Mouse (Mus musculus) stomach, embryonic 16.5 days (tissue): Measurements from ENCODE around the gene Fance. TPM values are rescaled to one million over a fixed set of nuclear protein-coding genes. Genes with fewer than 3 reads are reported as not detected.

ENCODE experiments used
- ATAC-seq: fragments of 200-750 bp; cut with Nextera tagmentation; 2 replicates; pipeline ENCODE4 v1.8.0; 2017; ENCODE audit warnings: moderate number of reproducible peaks, moderate TSS enrichment; ENCODE audit not compliant: insufficient read depth, low FRiP score
- H3K27ac ChIP-seq: fragments of 300-500 bp; sonication (generic); 2 replicates; pipeline ENCODE4 v1.5.1; 2014; ENCODE audit warnings: low read length
- H3K27me3 ChIP-seq: fragments of 300-500 bp; sonication (generic); 2 replicates; pipeline ENCODE4 v1.6.1; 2014; ENCODE audit warnings: low read length, control low read depth, mixed read lengths; ENCODE audit not compliant: control insufficient read depth, insufficient read depth
- H3K36me3 ChIP-seq: fragments of 300-500 bp; sonication (generic); 2 replicates; pipeline ENCODE4 v1.6.1; 2014; ENCODE audit warnings: low read length; ENCODE audit not compliant: control insufficient read depth, insufficient read depth
- H3K4me1 ChIP-seq: fragments of 300-500 bp; sonication (generic); 2 replicates; pipeline ENCODE4 v1.6.1; 2014; ENCODE audit warnings: low read length, control low read depth, mixed read lengths; ENCODE audit not compliant: control insufficient read depth, insufficient read depth
- H3K4me2 ChIP-seq: fragments of 300-500 bp; sonication (generic); 2 replicates; pipeline ENCODE4 v1.6.1; 2014; ENCODE audit warnings: low read depth, low read length, mixed read lengths
- H3K4me3 ChIP-seq: fragments of 300-500 bp; sonication (generic); replicated peaks from 2 replicates; pipeline ENCODE4 v1.5.1; 2014; ENCODE audit warnings: mild to moderate bottlenecking, low read length
- H3K9ac ChIP-seq: fragments of 300-500 bp; sonication (generic); 2 replicates; pipeline ENCODE4 v1.6.1; 2014; ENCODE audit warnings: low read length
- H3K9me3 ChIP-seq: fragments of 300-500 bp; sonication (generic); replicated peaks from 2 replicates; pipeline ENCODE4 v1.6.1; 2016; ENCODE audit warnings: low read length, control low read depth; ENCODE audit not compliant: control insufficient read depth
- WGBS: fragments of 180-500 bp; shearing (Covaris S2); extraction: QIAGEN DNeasy Blood & Tissue Kit; methylation state at CpG from one replicate; pipeline ENCODE4 v1.1.7; 2014; 5-methylcytosine and 5-hydroxymethylcytosine counted together
- polyA plus RNA-seq: library from polyadenylated mRNA; unstranded; fragments of >200 nt; fragmentation: Nextera tagmentation; extraction: Ambion mirVana; gene quantifications from 2 replicates; pipeline ENCODE4 v1.2.1, GENCODE M21; 2015

Gene Fance
- polyA plus RNA-seq, 1 experiment from 2014 or later: 20.4 TPM

DNA sequence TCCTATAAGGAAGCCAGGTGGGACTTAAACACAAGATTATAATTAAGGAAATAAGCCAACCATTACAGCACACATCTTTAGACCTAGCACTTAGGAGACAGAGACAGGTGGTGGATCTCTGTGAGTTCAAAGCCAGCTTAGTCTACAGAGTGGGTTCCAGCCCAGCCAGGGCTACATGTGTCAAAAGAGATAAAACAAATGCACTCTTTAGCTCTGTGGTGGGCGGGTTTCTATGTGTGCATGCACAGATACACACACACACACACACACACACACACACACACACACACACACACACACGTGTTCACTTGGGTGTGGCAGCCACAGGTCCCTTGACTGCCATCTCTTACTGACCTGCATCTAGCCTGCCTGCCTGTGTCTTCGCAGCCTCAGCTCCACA lies 35.2 kb upstream of the Fance start:
- Histone ChIP-seq H3K9me3 (no peaks in the 10 kb centered on the region), H3K27ac (no peak overlapping the region), H3K4me3 (no peak overlapping the region), H3K9ac (no peak overlapping the region), H3K4me1 (peaks cover 17% of the 10 kb centered on the region), H3K36me3 (no peaks in the 10 kb centered on the region), H3K27me3 (no peaks in the 10 kb centered on the region), H3K4me2 (no peak overlapping the region)
- ATAC-seq: no peak
- 91% methylated on average over 3 of the region's 3 CpGs for WGBS

- no peak for ATAC-seq
- no peak overlapping the region for H3K9ac ChIP-seq
Measured at GRCm38 (mm10) chr17:28279236-28279635, 34.1 kb upstream of the Fance start.

GRCm38 (mm10) chr17:28279780-28280422 lies 33.4 kb upstream of the Fance start:
- Histone ChIP-seq H3K36me3 (no peaks in the 10 kb centered on the region), H3K9me3 (no peaks in the 10 kb centered on the region), H3K27me3 (no peaks in the 10 kb centered on the region), H3K9ac (no peak overlapping the region), H3K4me1 (peaks cover 17% of the 10 kb centered on the region), H3K4me2 (no peak overlapping the region), H3K27ac (no peak overlapping the region), H3K4me3 (no peak overlapping the region)
- 59% methylated on average over 15 of the region's 15 CpGs for WGBS
- peak; percentile 22; the same call in 1 of the 2 replicates for ATAC-seq

More at GRCm38 (mm10) chr17:28279236-28279635, 34.1 kb upstream of the Fance start:
- peaks cover 17% of the 10 kb centered on the region for H3K4me1 ChIP-seq
- H3K4me2 ChIP-seq: no peak overlapping the region
- H3K36me3 ChIP-seq: no peaks in the 10 kb centered on the region
- no peaks in the 10 kb centered on the region for H3K27me3 ChIP-seq
- H3K4me3 ChIP-seq: no peak overlapping the region
- no peak overlapping the region for H3K27ac ChIP-seq
- H3K9me3 ChIP-seq: no peaks in the 10 kb centered on the region
- 44% methylated on average over 4 of the region's 4 CpGs for WGBS

GRCm38 (mm10) chr17:28280423-28280800 lies 32.9 kb upstream of the Fance start:
- Histone ChIP-seq H3K4me1 (peaks cover 21% of the 10 kb centered on the region), H3K4me2 (no peak overlapping the region), H3K9me3 (no peaks in the 10 kb centered on the region), H3K4me3 (no peak overlapping the region), H3K27ac (no peak overlapping the region), H3K36me3 (no peaks in the 10 kb centered on the region), H3K27me3 (no peaks in the 10 kb centered on the region), H3K9ac (no peak overlapping the region)
- no peak for ATAC-seq
- WGBS: 72% methylated on average over 7 of the region's 7 CpGs

DNA sequence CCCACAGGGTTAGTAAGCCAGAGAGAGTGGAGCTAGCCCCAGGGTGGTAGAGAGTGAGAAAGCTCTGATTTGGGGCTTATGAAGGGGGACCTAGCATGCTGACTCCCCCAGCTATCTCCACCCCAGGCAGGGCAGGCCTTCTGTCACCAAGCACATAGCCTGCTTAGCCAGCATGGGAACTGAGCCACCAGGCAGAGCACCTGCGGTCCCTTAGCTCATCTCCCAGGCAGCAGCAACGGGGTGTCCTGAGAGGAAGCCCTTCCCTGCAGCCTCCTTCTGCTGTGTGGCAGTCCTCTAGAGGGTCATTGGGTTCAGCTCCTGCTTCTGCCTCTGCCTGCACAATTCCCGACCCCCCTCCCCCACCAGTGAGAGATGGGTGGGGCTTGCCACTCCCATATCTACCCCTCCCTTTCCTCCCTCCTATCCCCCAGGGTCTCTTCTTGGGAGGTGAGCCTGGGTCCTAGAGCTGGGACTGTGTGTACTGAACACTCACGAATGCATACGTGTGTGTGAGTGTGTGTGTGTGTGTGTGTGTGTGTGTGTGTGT lies 32.4 kb upstream of the Fance start:
- Histone ChIP-seq H3K27ac (no peak overlapping the region), H3K9me3 (no peaks in the 10 kb centered on the region), H3K4me2 (no peak overlapping the region), H3K36me3 (no peaks in the 10 kb centered on the region), H3K9ac (0 out of 2 replicates have a peak overlapping the region, but pooled peaks have one; percentile 33), H3K4me1 (peaks cover 21% of the 10 kb centered on the region), H3K4me3 (no peak overlapping the region), H3K27me3 (no peaks in the 10 kb centered on the region)
- 25% methylated on average over 5 of the region's 5 CpGs for WGBS
- ATAC-seq: no peak

DNA sequence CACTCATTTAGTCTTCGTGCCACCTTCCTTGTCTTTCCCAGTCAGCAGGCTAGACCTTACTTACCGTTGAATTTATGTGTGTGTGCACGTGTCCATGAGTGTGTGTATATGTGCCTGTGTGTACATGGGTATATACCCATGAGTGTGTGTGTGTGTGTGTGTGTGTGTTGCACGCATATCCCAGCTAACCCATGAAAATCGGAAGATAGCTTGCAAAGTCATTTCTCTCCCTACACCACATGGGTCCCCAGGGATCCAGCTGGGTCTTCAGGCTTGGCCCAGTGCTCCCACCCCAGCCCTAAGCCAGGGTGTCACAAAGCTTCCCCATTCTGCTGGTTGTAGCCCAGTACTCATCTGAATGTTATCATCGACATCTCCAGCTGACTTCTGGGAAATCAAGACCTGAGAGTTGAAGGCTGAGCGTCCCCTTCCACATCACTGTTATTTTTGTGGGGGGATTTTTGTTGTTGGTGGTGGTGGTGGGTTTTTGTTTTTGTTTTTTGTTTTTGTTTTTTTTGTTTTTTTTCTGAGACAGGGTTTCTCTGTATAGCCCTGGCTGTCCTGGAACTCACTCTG lies 31.4 kb upstream of the Fance start:
- 90% methylated on average over 7 of the region's 7 CpGs for WGBS
- no peaks in the 10 kb centered on the region for H3K27me3 ChIP-seq
- H3K4me3 ChIP-seq: no peak overlapping the region
- no peaks in the 10 kb centered on the region for H3K36me3 ChIP-seq
- peaks cover 21% of the 10 kb centered on the region for H3K4me1 ChIP-seq
- ATAC-seq: no peak
- H3K9ac ChIP-seq: no peak overlapping the region
- no peak overlapping the region for H3K27ac ChIP-seq
- no peak overlapping the region for H3K4me2 ChIP-seq
- no peaks in the 10 kb centered on the region for H3K9me3 ChIP-seq

DNA sequence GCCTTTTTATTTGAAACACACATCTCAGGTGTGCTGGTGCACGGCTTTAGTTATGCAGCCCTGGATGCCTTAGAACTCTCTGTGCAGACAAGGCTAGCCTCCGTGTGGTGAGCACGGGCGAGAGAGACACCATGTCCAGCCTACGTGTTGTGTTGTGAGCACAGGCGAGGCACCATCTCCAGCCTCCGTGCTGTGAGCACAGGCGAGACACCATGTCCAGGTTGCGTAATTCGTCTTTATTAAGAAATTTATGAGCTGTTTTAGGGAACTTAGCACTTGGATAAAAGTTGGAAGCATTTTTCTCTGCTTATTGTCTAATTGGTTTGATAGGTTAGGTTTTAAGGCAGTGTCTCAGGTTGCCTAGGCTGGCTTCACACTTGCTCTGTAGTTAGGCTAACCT lies 30.1 kb upstream of the Fance start:
- Histone ChIP-seq H3K4me2 (no peak overlapping the region), H3K9ac (no peak overlapping the region), H3K4me1 (peaks cover 21% of the 10 kb centered on the region), H3K4me3 (no peak overlapping the region), H3K36me3 (no peaks in the 10 kb centered on the region), H3K27me3 (no peaks in the 10 kb centered on the region), H3K27ac (no peak overlapping the region), H3K9me3 (no peaks in the 10 kb centered on the region)
- WGBS: 87% methylated on average over 10 of the region's 10 CpGs
- no peak for ATAC-seq

GRCm38 (mm10) chr17:28286133-28286532 lies 27.2 kb upstream of the Fance start:
- H3K4me3 ChIP-seq: no peak overlapping the region
- no peak overlapping the region for H3K27ac ChIP-seq
- no peaks in the 10 kb centered on the region for H3K9me3 ChIP-seq
- no peak overlapping the region for H3K9ac ChIP-seq
- peaks cover 9% of the 10 kb centered on the region; the same call in 1 of the 2 replicates for H3K4me1 ChIP-seq
- no peaks in the 10 kb centered on the region for H3K36me3 ChIP-seq
- no peak for ATAC-seq
- no peak overlapping the region for H3K4me2 ChIP-seq
- 73% methylated on average over 10 of the region's 10 CpGs for WGBS
- no peaks in the 10 kb centered on the region for H3K27me3 ChIP-seq

DNA sequence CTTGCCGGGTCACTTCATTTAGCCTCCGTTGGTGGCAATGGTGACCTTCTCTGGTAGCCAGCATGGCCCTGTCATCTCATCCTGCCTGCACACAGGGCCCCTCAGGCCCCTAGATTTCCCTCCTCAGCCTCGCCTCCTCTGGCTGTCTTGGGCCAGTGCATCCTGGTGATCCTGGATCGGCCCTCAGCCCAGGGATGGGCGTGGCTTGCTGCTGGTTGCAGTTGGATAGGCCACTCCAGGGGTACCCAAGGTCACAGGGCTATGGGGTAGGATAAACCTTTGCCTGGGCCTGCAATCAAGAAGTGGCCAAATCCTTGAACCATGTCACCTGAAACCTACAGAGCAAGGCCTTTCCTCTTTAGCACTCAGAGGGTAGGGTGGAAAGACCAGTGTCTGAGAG lies 26.4 kb upstream of the Fance start:
- Histone ChIP-seq H3K4me1 (peaks cover 9% of the 10 kb centered on the region; the same call in 1 of the 2 replicates), H3K27me3 (no peaks in the 10 kb centered on the region), H3K27ac (no peak overlapping the region), H3K4me3 (no peak overlapping the region), H3K36me3 (no peaks in the 10 kb centered on the region), H3K4me2 (no peak overlapping the region), H3K9me3 (no peaks in the 10 kb centered on the region), H3K9ac (no peak overlapping the region)
- no peak for ATAC-seq
- WGBS: 55% methylated on average over 5 of the region's 5 CpGs
